Mouse (Mus musculus) MEL (cell line): ENCODE data around the gene Gm10447. TPM values are rescaled to one million over a fixed set of nuclear protein-coding genes. Genes with fewer than 3 reads are reported as not detected.

Experiments used
- DNase-seq: peaks from one replicate; pipeline ENCODE4 v3.0.0; 2011; ENCODE audit warnings: low read depth, low spot score
- H3K27ac ChIP-seq: 2 replicates; pipeline ENCODE4 v1.5.1; 2012; ENCODE audit warnings: low read depth, mild to moderate bottlenecking, control low read depth, low read length, moderate library complexity; ENCODE audit not compliant: control insufficient read depth
- H3K27me3 ChIP-seq, 2 experiments: fragments of 150-350 bp in 1 of 2; sonication (generic) in 1 of 2; 2 replicates each; pipeline ENCODE4 v1.6.1; 2012; ENCODE audit warnings: low read length in 2 of 2, mild to moderate bottlenecking in 2 of 2, improper control_type of control experiment in 1 of 2, moderate library complexity in 1 of 2; ENCODE audit not compliant: insufficient read depth in 2 of 2, control insufficient read depth in 1 of 2
- H3K36me3 ChIP-seq, 2 experiments: 2 replicates each; pipeline ENCODE4 v1.6.1; 2012 to 2014; ENCODE audit warnings: low read length in 2 of 2, improper control_type of control experiment in 1 of 2, inconsistent platforms in 1 of 2, mild to moderate bottlenecking in 1 of 2; ENCODE audit not compliant: insufficient read depth in 2 of 2, control insufficient read depth in 1 of 2
- H3K4me1 ChIP-seq, 2 experiments: fragments of 150-350 bp in 1 of 2; sonication (generic) in 1 of 2; 2 replicates each; pipeline ENCODE4 v1.6.1; 2012; ENCODE audit warnings: low read length in 2 of 2, improper control_type of control experiment in 1 of 2, mild to moderate bottlenecking in 1 of 2; ENCODE audit not compliant: insufficient read depth in 2 of 2, control insufficient read depth in 1 of 2
- H3K4me3 ChIP-seq, 2 experiments: fragments of 150-350 bp in 1 of 2; sonication (generic) in 1 of 2; 2 replicates each; pipeline ENCODE4 v1.5.1; 2012; ENCODE audit warnings: low read depth in 2 of 2, low read length in 2 of 2, mild to moderate bottlenecking in 2 of 2, moderate library complexity in 2 of 2, control low read depth in 1 of 2, improper control_type of control experiment in 1 of 2; ENCODE audit not compliant: control insufficient read depth in 1 of 2, insufficient read depth in 1 of 2
- H3K79me2 ChIP-seq: 2 replicates; pipeline ENCODE4 v1.6.1; 2012; ENCODE audit warnings: mild to moderate bottlenecking, low read length, moderate library complexity; ENCODE audit not compliant: control insufficient read depth, poor library complexity, insufficient read depth
- H3K9ac ChIP-seq: 2 replicates; pipeline ENCODE4 v1.6.1; 2012; ENCODE audit warnings: low read depth, mild to moderate bottlenecking, control low read depth, low read length, moderate library complexity; ENCODE audit not compliant: control insufficient read depth, poor library complexity, severe bottlenecking
- H3K9me3 ChIP-seq: fragments of 150-350 bp; sonication (generic); replicated peaks from 2 replicates; pipeline ENCODE4 v1.6.1; 2012; ENCODE audit warnings: mild to moderate bottlenecking, low read length, improper control_type of control experiment, moderate library complexity; ENCODE audit not compliant: insufficient read depth
- BHLHE40 ChIP-seq: IDR thresholded peaks from 2 replicates; pipeline ENCODE4 v1.6.1; 2012; ENCODE audit warnings: low read depth, mild to moderate bottlenecking, inconsistent platforms, low read length, improper control_type of control experiment, borderline replicate concordance
- CHD1 ChIP-seq: IDR thresholded peaks from 2 replicates; pipeline ENCODE4 v1.6.1; 2012; ENCODE audit warnings: low read depth, mild to moderate bottlenecking, inconsistent platforms, low read length, improper control_type of control experiment
- CHD2 ChIP-seq: IDR thresholded peaks from 2 replicates; pipeline ENCODE4 v1.6.1; 2011; ENCODE audit warnings: low read length, improper control_type of control experiment
- CTCF ChIP-seq, 3 experiments: IDR thresholded peaks in 2 of 3; conservative IDR thresholded peaks in 1 of 3; 2 replicates each; pipeline ENCODE4 v1.5.1; 2011 to 2012; ENCODE audit warnings: low read length in 3 of 3, low read depth in 2 of 3, mild to moderate bottlenecking in 2 of 3, improper control_type of control experiment in 1 of 3, inconsistent platforms in 1 of 3, mixed read lengths in 1 of 3, moderate library complexity in 1 of 3; ENCODE audit not compliant: control insufficient read depth in 1 of 3, insufficient read depth in 1 of 3, poor library complexity in 1 of 3, severe bottlenecking in 1 of 3
- E2F4 ChIP-seq: IDR thresholded peaks from 2 replicates; pipeline ENCODE4 v1.6.1; 2011; ENCODE audit warnings: low read depth, low read length, improper control_type of control experiment, borderline replicate concordance
- ELF1 ChIP-seq: IDR thresholded peaks from 2 replicates; pipeline ENCODE4 v1.6.1; 2014; ENCODE audit warnings: low read depth, mild to moderate bottlenecking, inconsistent platforms, low read length, improper control_type of control experiment, moderate library complexity
- EP300 ChIP-seq, 2 experiments: IDR thresholded peaks; 2 replicates each; pipeline ENCODE4 v1.6.1; 2011; ENCODE audit warnings: improper control_type of control experiment in 2 of 2, low read length in 2 of 2, low read depth in 1 of 2, mild to moderate bottlenecking in 1 of 2
- ETS1 ChIP-seq: IDR thresholded peaks from 2 replicates; pipeline ENCODE4 v1.6.1; 2012; ENCODE audit warnings: low read depth, mild to moderate bottlenecking, inconsistent platforms, low read length, improper control_type of control experiment, moderate library complexity
- GABPA ChIP-seq: IDR thresholded peaks from 2 replicates; pipeline ENCODE4 v1.6.1; 2012; ENCODE audit warnings: low read depth, mild to moderate bottlenecking, inconsistent platforms, low read length, improper control_type of control experiment, moderate library complexity
- GATA1 ChIP-seq: IDR thresholded peaks from 2 replicates; pipeline ENCODE4 v1.6.1; 2011; ENCODE audit warnings: low read depth, low read length, improper control_type of control experiment
- HCFC1 ChIP-seq: IDR thresholded peaks from 2 replicates; pipeline ENCODE4 v1.6.1; 2012; ENCODE audit warnings: low read depth, mild to moderate bottlenecking, inconsistent platforms, low read length, improper control_type of control experiment, moderate library complexity
- JUND ChIP-seq: IDR thresholded peaks from 2 replicates; pipeline ENCODE4 v1.6.1; 2011; ENCODE audit warnings: low read depth, mild to moderate bottlenecking, improper control_type of control experiment, low read length
- KAT2A ChIP-seq: conservative IDR thresholded peaks from 2 replicates; pipeline ENCODE4 v1.6.1; 2012; ENCODE audit warnings: low read depth, low read length, improper control_type of control experiment, inconsistent platforms
- MAFK ChIP-seq: IDR thresholded peaks from 2 replicates; pipeline ENCODE4 v1.6.1; 2011; ENCODE audit warnings: low read depth, mild to moderate bottlenecking, low read length, improper control_type of control experiment, borderline replicate concordance
- MAX ChIP-seq: IDR thresholded peaks from 2 replicates; pipeline ENCODE4 v1.6.1; 2011; ENCODE audit warnings: low read length, improper control_type of control experiment
- MAZ ChIP-seq: IDR thresholded peaks from 2 replicates; pipeline ENCODE4 v1.6.1; 2012; ENCODE audit warnings: low read depth, mild to moderate bottlenecking, inconsistent platforms, low read length, improper control_type of control experiment
- MEF2A ChIP-seq: IDR thresholded peaks from 2 replicates; pipeline ENCODE4 v1.6.1; 2014; ENCODE audit warnings: low read depth, mild to moderate bottlenecking, inconsistent platforms, low read length, improper control_type of control experiment; ENCODE audit not compliant: poor library complexity, insufficient replicate concordance, severe bottlenecking; ENCODE audit errors: extremely low read depth
- MXI1 ChIP-seq: IDR thresholded peaks from 2 replicates; pipeline ENCODE4 v1.6.1; 2011; ENCODE audit warnings: mild to moderate bottlenecking, low read depth, low read length, improper control_type of control experiment
- MYB ChIP-seq: IDR thresholded peaks from 2 replicates; pipeline ENCODE4 v1.6.1; 2011; ENCODE audit warnings: mild to moderate bottlenecking, low read depth, low read length, improper control_type of control experiment
- MYC ChIP-seq: IDR thresholded peaks from 2 replicates; pipeline ENCODE4 v1.6.1; 2011; ENCODE audit warnings: low read depth, mild to moderate bottlenecking, low read length, improper control_type of control experiment, moderate library complexity
- NELFE ChIP-seq: IDR thresholded peaks from 2 replicates; pipeline ENCODE4 v1.6.1; 2011; ENCODE audit warnings: low read depth, low read length, improper control_type of control experiment
- NRF1 ChIP-seq: IDR thresholded peaks from 2 replicates; pipeline ENCODE4 v1.6.1; 2014; ENCODE audit warnings: low read depth, mild to moderate bottlenecking, inconsistent platforms, low read length, improper control_type of control experiment, moderate library complexity; ENCODE audit not compliant: poor library complexity, insufficient read depth, severe bottlenecking
- POLR2A ChIP-seq, 2 experiments: IDR thresholded peaks; 2 replicates each; pipeline ENCODE4 v1.6.1; 2011 to 2012; ENCODE audit warnings: low read length in 2 of 2, mild to moderate bottlenecking in 2 of 2, control low read depth in 1 of 2, improper control_type of control experiment in 1 of 2, low read depth in 1 of 2, moderate library complexity in 1 of 2; ENCODE audit not compliant: control insufficient read depth in 1 of 2, insufficient read depth in 1 of 2, poor library complexity in 1 of 2
- POLR2AphosphoS2 ChIP-seq: IDR thresholded peaks from 2 replicates; pipeline ENCODE4 v1.6.1; 2011; ENCODE audit warnings: low read length, improper control_type of control experiment
- POLR2AphosphoS5 ChIP-seq: IDR thresholded peaks from 2 replicates; pipeline ENCODE4 v1.6.1; 2012; ENCODE audit warnings: low read depth, borderline replicate concordance, mild to moderate bottlenecking, inconsistent platforms, low read length, moderate library complexity, mixed read lengths
- RAD21 ChIP-seq: IDR thresholded peaks from 2 replicates; pipeline ENCODE4 v1.6.1; 2011; ENCODE audit warnings: mild to moderate bottlenecking, low read depth, low read length, improper control_type of control experiment
- SIN3A ChIP-seq: IDR thresholded peaks from 2 replicates; pipeline ENCODE4 v1.6.1; 2012; ENCODE audit warnings: low read length, improper control_type of control experiment, inconsistent platforms
- SMC3 ChIP-seq: IDR thresholded peaks from 2 replicates; pipeline ENCODE4 v1.6.1; 2011; ENCODE audit warnings: low read depth, low read length, improper control_type of control experiment
- TAL1 ChIP-seq: IDR thresholded peaks from 2 replicates; pipeline ENCODE4 v1.6.1; 2012; ENCODE audit warnings: mild to moderate bottlenecking, inconsistent platforms, low read length, moderate library complexity, mixed read lengths
- TBP ChIP-seq: IDR thresholded peaks from 2 replicates; pipeline ENCODE4 v1.8.0; 2011; ENCODE audit warnings: low read depth, low read length, improper control_type of control experiment
- TCF12 ChIP-seq: IDR thresholded peaks from 2 replicates; pipeline ENCODE4 v1.6.1; 2014; ENCODE audit warnings: low read depth, mild to moderate bottlenecking, inconsistent platforms, low read length, improper control_type of control experiment, moderate library complexity
- UBTF ChIP-seq: IDR thresholded peaks from 2 replicates; pipeline ENCODE4 v1.6.1; 2012; ENCODE audit warnings: low read depth, mild to moderate bottlenecking, inconsistent platforms, low read length, improper control_type of control experiment, moderate library complexity, borderline replicate concordance; ENCODE audit not compliant: insufficient read depth
- USF1 ChIP-seq: IDR thresholded peaks from 2 replicates; pipeline ENCODE4 v1.6.1; 2014; ENCODE audit warnings: low read depth, mild to moderate bottlenecking, inconsistent platforms, low read length, improper control_type of control experiment, moderate library complexity
- USF2 ChIP-seq, 2 experiments: IDR thresholded peaks; 2 replicates each; pipeline ENCODE4 v1.6.1; 2011 to 2012; ENCODE audit warnings: improper control_type of control experiment in 2 of 2, low read length in 2 of 2, borderline replicate concordance in 1 of 2, inconsistent platforms in 1 of 2, low read depth in 1 of 2, mild to moderate bottlenecking in 1 of 2; ENCODE audit not compliant: insufficient read depth in 1 of 2
- ZC3H11A ChIP-seq: IDR thresholded peaks from 2 replicates; pipeline ENCODE4 v1.6.1; 2012; ENCODE audit warnings: low read depth, mild to moderate bottlenecking, inconsistent platforms, low read length, improper control_type of control experiment
- ZKSCAN1 ChIP-seq: IDR thresholded peaks from 2 replicates; pipeline ENCODE4 v1.6.1; 2012; ENCODE audit warnings: low read depth, mild to moderate bottlenecking, inconsistent platforms, low read length, improper control_type of control experiment, moderate library complexity
- ZMIZ1 ChIP-seq: IDR thresholded peaks from 2 replicates; pipeline ENCODE4 v1.6.1; 2012; ENCODE audit warnings: low read depth, mild to moderate bottlenecking, inconsistent platforms, low read length, improper control_type of control experiment, moderate library complexity
- ZNF384 ChIP-seq: IDR thresholded peaks from 2 replicates; pipeline ENCODE4 v1.6.1; 2012; ENCODE audit warnings: low read depth, mild to moderate bottlenecking, inconsistent platforms, low read length, improper control_type of control experiment
- polyA plus RNA-seq, 2 experiments: library from polyadenylated mRNA; stranded (reverse) in 1 of 2; unstranded in 1 of 2; fragments of >175 nt in 1 of 2; fragments of >200 nt in 1 of 2; gene quantifications; 2 replicates each; pipeline versions ENCODE4 v1.2.1 to v1.2.4; 2012; ENCODE audit warnings: low replicate concordance in 2 of 2, low read depth in 1 of 2; ENCODE audit not compliant: insufficient read length in 2 of 2, insufficient read depth in 1 of 2, missing spikeins in 1 of 2
- total RNA-seq: library from RNA; depleted of rRNA; stranded (reverse); fragments of 300-350 nt; gene quantifications from 2 replicates; pipeline ENCODE4 v1.2.3, GENCODE M21; 2012

Gm10447 gene
- total and polyA plus RNA-seq, 3 experiments, result not detected

- peak; percentile 69 for DNase-seq
- TF ChIP-seq TAL1 (no peak), EP300 (IDR thresholded peaks at IDR 0.05; ENCODE audit: low read depth in 1 of 2, low read length in 2 of 2) (no peak), TCF12 (no peak), MAFK (no peak), MAZ (no peak), GATA1 (no peak), HCFC1 (no peak), CHD1 (no peak), NELFE (no peak), MYB (no peak), MAX (0 out of 2 replicates have a peak, but pooled peaks have one; percentile 25), CTCF (IDR thresholded peaks at IDR 0.05 in 2 of 3, conservative IDR thresholded peaks at IDR 0.05 in 1 of 3; ENCODE audit: control insufficient read depth in 1 of 3, insufficient read depth in 1 of 3, low read depth in 2 of 3, low read length in 3 of 3, poor library complexity in 1 of 3, severe bottlenecking in 1 of 3) (peak; percentile 57 to 88 (median 62)), ZKSCAN1 (no peak), POLR2AphosphoS5 (no peak), MXI1 (peak; percentile 71), ZC3H11A (peak; percentile 67), TBP (0 out of 2 replicates have a peak, but pooled peaks have one; percentile 41), E2F4 (no peak), ZMIZ1 (no peak), ETS1 (no peak), SIN3A (no peak), CHD2 (no peak), SMC3 (peak; percentile 84), RAD21 (peak; percentile 63), POLR2A (IDR thresholded peaks at IDR 0.05; ENCODE audit: control insufficient read depth in 1 of 2, insufficient read depth in 1 of 2, low read depth in 1 of 2, low read length in 2 of 2, poor library complexity in 1 of 2) (0 out of 4 replicates have a peak, but pooled peaks of 1 of the 2 experiments have one; percentile 23), NRF1 (no peak), ELF1 (no peak), GABPA (no peak), BHLHE40 (no peak), ZNF384 (no peak), JUND (no peak), MEF2A (no peak), MYC (peak; percentile 94), KAT2A (no peak), UBTF (no peak), USF2 (IDR thresholded peaks at IDR 0.05; ENCODE audit: borderline replicate concordance in 1 of 2, insufficient read depth in 1 of 2, low read depth in 1 of 2, low read length in 2 of 2) (no peak), USF1 (no peak), POLR2AphosphoS2 (no peak)
- peak overlapping the region; percentile 43 to 59 for H3K4me3 ChIP-seq
- no peaks in the 10 kb centered on the region for H3K9me3 ChIP-seq
- H3K27me3 ChIP-seq, result no peaks in the 10 kb centered on the region
- H3K27ac ChIP-seq, result no peak overlapping the region
- no peaks in the 10 kb centered on the region for H3K79me2 ChIP-seq
- H3K36me3 ChIP-seq, result peaks cover 0 to 7% of the 10 kb centered on the region in 2 experiments; a peak in 2 of 4 replicates
- peak overlapping the region; percentile 61 for H3K9ac ChIP-seq
- peaks cover 0 to 16% of the 10 kb centered on the region in 2 experiments; a peak in 2 of 4 replicates for H3K4me1 ChIP-seq
These were observed 13.0 kb downstream of the Gm10447 start for GRCm38 (mm10) chr11:53443861-53444260.
